Mouse (Mus musculus) lung, adult 2 months (tissue): ENCODE results near the gene Psmd14. TPM values are rescaled to one million over a fixed set of nuclear protein-coding genes. Genes with fewer than 3 reads are reported as not detected.

Experiments used
- DNase-seq: peaks from one replicate; pipeline ENCODE4 v3.0.0; 2022
- H3K4me1 ChIP-seq: fragments of 200-500 bp; 2 replicates; pipeline ENCODE4 v1.6.1; 2011; ENCODE audit warnings: low read length; ENCODE audit not compliant: control insufficient read depth, insufficient read depth
- H3K4me3 ChIP-seq: fragments of 200-500 bp; replicated peaks from 2 replicates; pipeline ENCODE3; 2011; ENCODE audit warnings: low read depth, mild to moderate bottlenecking, control low read depth, low read length; ENCODE audit errors: extremely low read depth
- CTCF ChIP-seq: fragments of 200-500 bp; IDR thresholded peaks from 2 replicates; pipeline ENCODE4 v1.5.1; 2011; ENCODE audit warnings: mild to moderate bottlenecking, low read length, control low read depth; ENCODE audit not compliant: insufficient read depth
- POLR2A ChIP-seq: fragments of 200-500 bp; IDR thresholded peaks from 2 replicates; pipeline ENCODE4 v1.6.1; 2011; ENCODE audit warnings: low read depth, mild to moderate bottlenecking, control low read depth, low read length, borderline replicate concordance; ENCODE audit errors: extremely low read depth
- WGBS: fragments of 180-500 bp; shearing (Covaris S2); methylation state at CpG from one replicate; pipeline ENCODE4 v1.1.7; 2018; 5-methylcytosine and 5-hydroxymethylcytosine counted together
- polyA plus RNA-seq: library from polyadenylated mRNA; depleted of rRNA; stranded (reverse); fragments of >200 nt; gene quantifications from 2 replicates; pipeline ENCODE4 v1.2.3, GENCODE M21; 2012

The Psmd14 gene
- polyA plus RNA-seq, 1 experiment = 15.0 TPM

GRCm38 (mm10) chr2:61709570-61709969 lies 1.9 kb upstream of the Psmd14 start:
- Histone ChIP-seq H3K4me3 (no peak overlapping the region), H3K4me1 (no peaks in the 10 kb centered on the region)
- no peak for TF ChIP-seq POLR2A
- TF ChIP-seq CTCF = no peak
- 95% methylated on average over 3 of the region's 3 CpGs for WGBS
- no peak for DNase-seq

- TF ChIP-seq CTCF = no peak
- no peak for TF ChIP-seq POLR2A
- no peak for DNase-seq
- 36% methylated on average over 3 of the region's 3 CpGs for WGBS
- Histone ChIP-seq H3K4me3 (no peak overlapping the region), H3K4me1 (no peaks in the 10 kb centered on the region)
Measured at GRCm38 (mm10) chr2:61712526-61712925, 1.0 kb downstream of the Psmd14 start.

- 74% methylated on average over 4 of the region's 4 CpGs for WGBS
- H3K4me3 ChIP-seq = no peak overlapping the region
- DNase-seq = no peak
- TF ChIP-seq POLR2A = no peak
- no peak for TF ChIP-seq CTCF
- H3K4me1 ChIP-seq = no peaks in the 10 kb centered on the region
Measured at GRCm38 (mm10) chr2:61722401-61722982, 11.0 kb downstream of the Psmd14 start.

- no peak for TF ChIP-seq CTCF
- TF ChIP-seq POLR2A = no peak
- Histone ChIP-seq H3K4me1 (no peaks in the 10 kb centered on the region), H3K4me3 (no peak overlapping the region)
- no peak for DNase-seq
- 93% methylated on average over 11 of the region's 11 CpGs for WGBS
Measured at GRCm38 (mm10) chr2:61732802-61733486, 21.4 kb downstream of the Psmd14 start.

- WGBS = 87% methylated on average over 1 of the region's 1 CpGs
- Histone ChIP-seq H3K4me3 (no peak overlapping the region), H3K4me1 (no peaks in the 10 kb centered on the region)
- TF ChIP-seq CTCF (no peak), POLR2A (no peak)
- no peak for DNase-seq
Measured at GRCm38 (mm10) chr2:61734175-61734574, 22.7 kb downstream of the Psmd14 start.

- Histone ChIP-seq H3K4me1 (no peaks in the 10 kb centered on the region), H3K4me3 (no peak overlapping the region)
- WGBS = 61% methylated on average over 1 of the region's 1 CpGs
- TF ChIP-seq POLR2A = no peak
- TF ChIP-seq CTCF = no peak
- no peak for DNase-seq
Measured at GRCm38 (mm10) chr2:61746051-61746450, 34.6 kb downstream of the Psmd14 start.

- Histone ChIP-seq H3K4me3 (no peak overlapping the region), H3K4me1 (no peaks in the 10 kb centered on the region)
- DNase-seq = no peak
- TF ChIP-seq POLR2A (no peak), CTCF (no peak)
- WGBS = 58% methylated on average over 2 of the region's 2 CpGs
Measured at GRCm38 (mm10) chr2:61746580-61746979, 35.1 kb downstream of the Psmd14 start.

GRCm38 (mm10) chr2:61747411-61747810 lies 35.9 kb downstream of the Psmd14 start:
- TF ChIP-seq POLR2A (no peak), CTCF (no peak)
- no peaks in the 10 kb centered on the region for H3K4me1 ChIP-seq
- H3K4me3 ChIP-seq = no peak overlapping the region
- no peak for DNase-seq
- WGBS = 49% methylated on average over 2 of the region's 2 CpGs

GRCm38 (mm10) chr2:61750702-61751101 lies 39.2 kb downstream of the Psmd14 start:
- no peak for DNase-seq
- no peak overlapping the region for H3K4me3 ChIP-seq
- TF ChIP-seq CTCF = no peak
- no peak for TF ChIP-seq POLR2A
- WGBS = 93% methylated on average over 1 of the region's 1 CpGs
- no peaks in the 10 kb centered on the region for H3K4me1 ChIP-seq

GRCm38 (mm10) chr2:61751286-61751685 lies 39.8 kb downstream of the Psmd14 start:
- WGBS = 64% methylated on average over 2 of the region's 2 CpGs
- H3K4me3 ChIP-seq = no peak overlapping the region
- H3K4me1 ChIP-seq = no peaks in the 10 kb centered on the region
- TF ChIP-seq POLR2A (no peak), CTCF (no peak)
- DNase-seq = no peak

- TF ChIP-seq CTCF (no peak), POLR2A (no peak)
- Histone ChIP-seq H3K4me1 (no peaks in the 10 kb centered on the region), H3K4me3 (no peak overlapping the region)
- DNase-seq = no peak
Measured at GRCm38 (mm10) chr2:61752362-61752761, 40.9 kb downstream of the Psmd14 start.

GRCm38 (mm10) chr2:61754989-61755388 lies 43.5 kb downstream of the Psmd14 start:
- no peak for DNase-seq
- no peak for TF ChIP-seq POLR2A
- no peak for TF ChIP-seq CTCF
- Histone ChIP-seq H3K4me3 (no peak overlapping the region), H3K4me1 (no peaks in the 10 kb centered on the region)
